Mouse (Mus musculus) inflammation-experienced regulatory T-cells, adult 16 weeks (primary cell): ENCODE measurements around the gene Dapp1. TPM values are rescaled to one million over a fixed set of nuclear protein-coding genes. Genes with fewer than 3 reads are reported as not detected.

ENCODE experiments used
- polyA plus RNA-seq: library from polyadenylated mRNA; unstranded; fragments of 100-300 nt; shearing (Covaris generic); gene quantifications from one replicate; pipeline ENCODE4 v1.2.1, GENCODE M21; 2017

Gene Dapp1
- polyA plus RNA-seq: 153 TPM

DNA sequence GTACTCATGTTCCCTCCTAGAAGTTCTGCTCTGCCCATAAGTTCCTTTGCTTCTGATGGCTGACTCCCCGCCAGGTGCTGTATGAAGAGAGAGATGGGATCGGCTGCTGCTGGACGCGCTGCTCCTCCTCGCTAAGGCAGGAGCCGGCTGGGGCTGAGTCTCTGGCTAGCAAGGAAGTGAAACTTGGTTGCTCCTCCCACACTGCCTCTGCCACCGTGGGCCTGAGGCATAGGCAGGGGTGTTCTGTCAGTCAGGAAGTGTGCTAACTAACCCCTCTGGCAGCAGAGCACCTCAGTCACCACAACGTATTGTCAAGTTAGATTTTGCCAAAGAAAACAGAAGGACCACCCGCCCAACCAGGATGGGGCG, at the start of gene Dapp1:
Gene Dapp1 (minus strand): TSS at position 164 of the 369 bp plus-strand sequence.

DNA sequence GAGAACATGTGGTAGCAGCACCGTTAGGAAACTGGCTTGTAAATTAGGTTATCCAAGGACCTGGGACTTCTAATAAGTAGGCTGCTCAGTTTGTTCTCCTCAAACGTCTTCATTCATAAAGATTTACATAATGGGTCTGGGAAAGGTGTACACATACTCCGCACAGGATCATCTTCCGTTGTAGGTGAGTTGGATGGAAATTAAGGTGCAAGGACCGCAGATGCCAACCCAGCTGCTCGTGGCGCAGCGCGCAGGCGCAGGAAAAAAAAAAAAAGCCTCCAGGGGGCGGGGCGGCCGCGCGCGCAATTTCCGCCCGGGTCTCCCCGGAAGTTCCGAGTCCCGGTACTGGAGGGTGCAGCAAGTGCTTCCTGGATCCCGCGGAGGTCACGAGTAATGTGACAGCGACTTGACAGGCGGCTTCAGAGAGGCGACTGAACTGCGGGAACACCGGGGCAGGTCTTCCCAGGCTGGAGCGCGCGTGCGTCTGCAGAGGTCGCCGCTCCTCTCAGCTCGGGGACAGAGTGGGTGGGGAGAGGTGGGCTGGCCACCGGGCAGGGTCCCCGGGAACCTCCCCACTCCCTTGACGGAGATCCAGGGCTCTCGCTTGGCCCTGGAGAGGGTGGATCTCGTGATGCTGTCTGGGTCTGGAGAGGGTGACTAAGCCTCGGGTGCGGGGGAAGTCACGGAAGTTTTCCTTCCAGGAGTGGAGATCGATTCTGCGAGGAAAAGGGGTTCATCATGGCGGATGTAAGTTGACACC, 63.0 kb downstream of the Dapp1 start, which contains the start of gene Lamtor3:
Gene Lamtor3 (plus strand): TSS at position 335 of the 760 bp plus-strand sequence.

Other genes starting within 250 kb of the Dapp1 start
- 1,137 TPM for gene H2afz, start 117.1 kb downstream of the Dapp1 start, polyA plus RNA-seq
- 4.6 TPM for gene Dnajb14, start 113.9 kb downstream of the Dapp1 start, polyA plus RNA-seq
- gene Lamtor3, start 63.0 kb downstream of the Dapp1 start, polyA plus RNA-seq: 80.3 TPM
- 0.05 TPM for gene 1110002E22Rik, start 83.5 kb upstream of the Dapp1 start, polyA plus RNA-seq
- not detected for gene Gm5105, start 85.8 kb upstream of the Dapp1 start, polyA plus RNA-seq
- gene Trmt10a, start 161.9 kb upstream of the Dapp1 start, polyA plus RNA-seq: 7.7 TPM
- 5.8 TPM for gene Mttp, start 163.4 kb upstream of the Dapp1 start, polyA plus RNA-seq
- gene 4930579F01Rik, start 212.3 kb upstream of the Dapp1 start, polyA plus RNA-seq: not detected
- not detected for gene Adh7, start 236.2 kb upstream of the Dapp1 start, polyA plus RNA-seq